Mouse (Mus musculus) colon, adult 2 months (tissue): ENCODE data around the gene Gm7233. TPM values are rescaled to one million over a fixed set of nuclear protein-coding genes. Genes with fewer than 3 reads are reported as not detected.

ENCODE experiments used
- polyA plus RNA-seq: library from polyadenylated mRNA; depleted of rRNA; stranded (reverse); fragments of >200 nt; gene quantifications from 2 replicates; pipeline ENCODE4 v1.2.3, GENCODE M21; 2012; rRNA removed

Gm7233 gene
- not detected in 2 replicates for polyA plus RNA-seq

DNA sequence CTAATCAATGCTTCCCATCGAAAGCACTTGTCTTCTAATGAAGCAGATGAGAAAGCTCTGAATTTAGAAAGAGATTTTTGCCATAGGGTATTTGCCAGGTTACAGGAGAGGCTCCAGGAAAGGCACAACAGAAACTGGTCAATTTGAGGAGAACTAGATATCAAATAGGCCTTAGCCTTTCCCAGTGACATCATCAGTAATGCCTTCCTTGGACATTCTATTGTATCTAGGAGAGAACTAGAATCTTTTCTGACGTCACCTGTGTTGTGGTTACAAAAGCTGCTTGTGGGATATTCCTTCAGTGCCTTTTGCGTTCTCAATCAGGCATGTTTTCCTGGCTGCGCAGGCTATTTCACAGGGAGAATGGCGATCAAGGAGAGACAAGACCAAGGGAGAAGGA is at the start of gene Gm7233:
Gm7233 (plus strand) TSS at position 301 of the 400 bp plus-strand sequence.

GRCm38 (mm10) chr14:43235204-43235603 is 55.5 kb downstream of the Gm7233 start, which contains the start of gene Gm8122:
Gene Gm8122, minus strand, starts transcription at chr14:43235304.

Other genes with a start within 250 kb of the Gm7233 start
- gene Gm8082, start 186.2 kb upstream of the Gm7233 start, polyA plus RNA-seq = not detected in 2 replicates
- not detected in 2 replicates for gene Gm10376, start 164.2 kb upstream of the Gm7233 start, polyA plus RNA-seq
- gene Gm8094, start 103.2 kb upstream of the Gm7233 start, polyA plus RNA-seq = not detected in 2 replicates
- gene Gm8104, start 79.3 kb upstream of the Gm7233 start, polyA plus RNA-seq = not detected in 2 replicates
- gene Gm8122, start 55.4 kb downstream of the Gm7233 start, polyA plus RNA-seq = not detected in 2 replicates
- not detected in 2 replicates for gene Gm8126, start 78.8 kb downstream of the Gm7233 start, polyA plus RNA-seq
- gene Gm9732, start 95.2 kb downstream of the Gm7233 start, polyA plus RNA-seq = not detected in 2 replicates
- gene Gm8127, start 114.0 kb downstream of the Gm7233 start, polyA plus RNA-seq = not detected in 2 replicates
- not detected in 2 replicates for gene 1700001F09Rik, start 167.9 kb downstream of the Gm7233 start, polyA plus RNA-seq
- not detected in 2 replicates for gene Gm8138, start 236.5 kb downstream of the Gm7233 start, polyA plus RNA-seq